Mouse (Mus musculus) B cell, adult 2 months (primary cell): ENCODE data around the gene Bcas2.
"Not testable (repeated sequence)": the region's sequence is repeated elsewhere in the genome, so short reads cannot be mapped to it uniquely, and the experiment has no call there.

Experiments
- DNase-seq, 2 experiments: peaks; one replicate each; pipeline ENCODE4 v3.0.0; 2022

Gene Bcas2

GRCm38 (mm10) chr3:103169771-103170170, 1.7 kb upstream of the Bcas2 start:
- peak; percentile 84 to 87 for DNase-seq

GRCm38 (mm10) chr3:103172615-103173014, 1.2 kb downstream of the Bcas2 start:
- no peak for DNase-seq

GRCm38 (mm10) chr3:103176740-103177139, 5.3 kb downstream of the Bcas2 start:
- DNase-seq, result no peak

- DNase-seq, result no peak
Measured at GRCm38 (mm10) chr3:103179527-103179926, 8.1 kb downstream of the Bcas2 start.

- DNase-seq, result no peak
Measured at GRCm38 (mm10) chr3:103181171-103181570, 9.7 kb downstream of the Bcas2 start.

- DNase-seq, result no peak
Measured at GRCm38 (mm10) chr3:103182821-103183220, 11.4 kb downstream of the Bcas2 start.

GRCm38 (mm10) chr3:103184467-103184866, 13.0 kb downstream of the Bcas2 start:
- DNase-seq, result peak; percentile 25 to 41

DNA sequence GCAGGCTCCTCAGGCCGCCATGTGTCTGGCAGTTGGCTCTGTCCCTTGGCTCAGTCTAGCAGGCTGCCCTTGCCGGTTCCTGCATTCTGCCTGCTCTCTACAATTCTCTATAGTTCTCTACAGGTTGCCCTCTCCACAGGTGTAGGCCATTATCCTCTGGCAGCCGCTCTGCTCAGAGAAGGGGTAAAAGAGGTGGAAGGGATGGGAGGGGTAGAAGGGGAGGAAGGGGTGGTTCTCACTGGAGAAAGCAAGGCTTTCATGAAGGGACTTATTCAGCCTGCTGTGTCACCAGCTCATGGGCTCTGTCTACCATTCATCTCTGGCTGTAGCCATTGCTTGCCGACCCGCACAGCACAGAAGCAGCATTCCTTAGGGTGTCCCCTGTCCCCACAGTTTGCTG, 17.0 kb downstream of the Bcas2 start:
- DNase-seq, result no peak

GRCm38 (mm10) chr3:103188856-103189255, 17.4 kb downstream of the Bcas2 start:
- no peak for DNase-seq

- DNase-seq, result no peak
Measured at GRCm38 (mm10) chr3:103192161-103192560, 20.7 kb downstream of the Bcas2 start.

DNA sequence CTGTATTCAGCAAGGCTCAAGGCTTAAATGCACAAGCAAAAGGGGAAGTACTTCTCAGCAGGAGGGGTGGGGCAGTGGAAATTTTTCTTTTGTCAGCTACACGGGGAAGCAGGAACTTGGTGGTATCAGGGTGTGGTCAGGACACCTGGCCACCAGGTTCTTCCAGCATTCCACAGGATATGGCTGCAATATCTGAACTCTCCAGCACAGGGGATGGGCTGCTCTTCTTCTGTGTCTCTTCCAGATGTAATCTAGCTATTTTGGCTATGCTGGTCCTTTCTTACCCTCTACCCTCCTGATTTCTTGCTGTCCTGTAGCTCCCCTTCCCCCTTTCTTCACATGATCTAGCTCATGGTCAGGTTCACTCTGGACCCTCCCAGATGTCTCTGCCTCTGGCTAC, 21.7 kb downstream of the Bcas2 start:
- no peak for DNase-seq

DNA sequence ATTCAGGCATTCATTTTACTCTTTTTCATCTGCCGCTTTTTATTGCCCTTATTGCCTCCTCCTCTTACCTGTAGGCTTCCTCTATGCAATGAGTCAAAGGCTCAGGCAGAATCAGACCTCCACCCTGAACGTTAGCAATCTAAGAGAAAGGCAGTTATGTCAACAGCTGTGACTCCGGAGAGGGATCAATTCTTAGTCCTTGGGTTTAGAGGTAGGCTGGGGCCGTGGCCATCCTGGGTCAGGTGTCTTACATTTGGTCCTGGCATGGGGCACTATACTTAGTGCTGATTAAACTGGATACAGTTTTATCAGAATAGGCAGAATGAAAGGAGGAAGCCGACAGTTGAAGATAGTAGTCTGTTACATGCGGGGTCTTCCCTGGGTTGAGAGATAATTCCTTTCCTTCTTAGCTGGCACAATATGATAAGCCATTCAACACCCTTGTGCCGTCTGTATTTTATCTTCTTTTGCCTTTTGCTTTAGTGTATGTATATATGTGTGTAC, 24.9 kb downstream of the Bcas2 start:
- no peak for DNase-seq

GRCm38 (mm10) chr3:103199386-103199785, 27.9 kb downstream of the Bcas2 start:
- no peak for DNase-seq

DNA sequence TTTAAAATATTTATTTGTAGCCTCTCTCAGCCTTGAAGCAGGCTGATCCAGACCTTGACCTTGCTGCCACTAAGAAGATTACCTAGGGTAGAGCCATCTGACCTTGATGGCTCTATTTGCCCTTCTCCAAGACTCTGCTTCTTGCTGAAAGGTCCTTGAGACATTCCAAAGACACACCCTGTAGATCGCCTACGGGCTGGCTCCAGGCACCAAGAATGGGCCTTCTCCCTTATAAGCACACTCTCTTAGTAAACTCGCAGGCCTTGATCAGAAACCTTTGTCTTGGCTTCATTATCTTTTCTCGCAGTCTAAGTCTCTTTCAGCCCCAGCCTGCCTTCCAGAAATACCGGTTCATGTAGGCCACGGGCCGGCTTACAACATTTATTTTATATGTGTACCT, 29.6 kb downstream of the Bcas2 start:
- not testable (repeated sequence) for DNase-seq

DNA sequence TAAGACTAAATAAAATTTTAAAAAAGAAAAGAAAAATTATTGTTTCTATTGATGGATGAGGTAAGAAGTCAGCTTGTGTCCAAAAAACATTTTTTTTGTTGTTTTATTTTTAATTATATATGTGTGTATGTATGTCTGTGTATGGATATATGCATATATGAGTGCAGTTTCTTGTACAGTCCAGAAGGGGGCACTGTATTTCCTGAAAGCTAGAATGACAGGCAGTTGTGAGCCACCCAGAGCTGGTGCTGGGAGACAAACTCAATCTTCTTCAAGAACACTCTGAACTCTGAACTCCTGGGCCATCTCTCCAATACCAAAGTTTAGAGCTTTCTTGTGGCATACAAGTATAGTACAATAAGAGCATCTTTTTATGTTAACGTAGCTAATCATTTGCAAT, 32.1 kb downstream of the Bcas2 start:
- DNase-seq, result no peak

DNA sequence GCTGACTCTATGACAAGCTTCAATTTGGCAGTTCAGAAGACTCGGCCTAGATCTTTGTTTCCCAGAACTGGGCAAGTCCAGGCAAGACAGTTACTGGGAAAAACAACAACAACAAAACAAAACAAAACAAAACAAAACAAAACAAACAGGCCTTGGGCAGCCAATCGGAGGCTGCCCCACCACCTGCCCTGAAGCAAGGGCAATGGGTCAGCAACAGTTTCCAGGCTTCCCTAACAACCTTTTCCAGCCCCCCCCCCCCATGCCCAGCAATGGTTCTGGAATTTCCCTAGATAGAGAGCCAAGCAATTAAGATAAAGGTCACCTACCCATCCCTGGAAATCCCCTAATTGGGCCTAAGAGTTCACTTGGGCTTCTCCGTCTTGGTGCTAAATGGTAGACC, 33.0 kb downstream of the Bcas2 start:
- DNase-seq, result no peak

DNA sequence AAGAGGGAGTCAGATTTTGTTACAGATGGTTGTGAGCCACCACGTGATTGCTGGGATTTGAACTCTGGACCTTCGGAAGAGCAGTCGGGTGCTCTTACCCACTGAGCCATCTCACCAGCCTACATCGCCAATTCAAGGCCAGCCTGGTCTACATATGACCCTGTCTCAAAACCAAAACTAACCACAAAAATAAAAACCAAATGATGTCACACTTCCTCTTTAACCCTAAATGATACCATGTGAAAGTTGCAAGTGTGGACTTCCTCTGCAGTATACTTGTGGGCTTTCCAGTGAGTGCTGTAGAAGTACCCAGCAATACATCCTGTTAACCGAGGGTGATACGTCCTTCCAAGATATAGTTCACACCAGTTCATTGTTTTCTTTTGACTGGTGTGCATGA, 34.9 kb downstream of the Bcas2 start:
- DNase-seq, result peak; percentile 65 to 73

GRCm38 (mm10) chr3:103207749-103208148, 36.3 kb downstream of the Bcas2 start:
- no peak for DNase-seq

DNA sequence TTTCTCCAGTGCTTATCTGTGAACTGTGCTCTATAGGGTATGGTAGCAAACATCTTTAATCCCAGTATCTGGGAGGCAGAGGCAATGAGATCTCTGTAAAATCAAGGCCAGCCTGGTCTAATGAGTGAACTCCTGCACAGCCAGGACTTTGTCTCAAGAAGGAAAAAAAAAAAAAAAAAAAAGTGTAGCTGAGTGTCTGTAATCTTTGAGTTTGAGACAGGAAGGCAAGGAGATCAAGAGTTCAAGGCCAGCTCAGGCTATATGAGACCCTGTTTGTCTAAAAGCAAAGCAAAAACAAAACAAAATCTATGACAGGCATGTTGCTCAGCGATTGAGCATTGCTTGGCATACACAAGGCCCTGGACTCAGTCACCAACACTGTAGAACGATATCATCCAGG, 36.8 kb downstream of the Bcas2 start:
- no peak for DNase-seq

- no peak for DNase-seq
Measured at GRCm38 (mm10) chr3:103211101-103211500, 39.6 kb downstream of the Bcas2 start.

- DNase-seq, result no peak
Measured at GRCm38 (mm10) chr3:103212142-103212541, 40.7 kb downstream of the Bcas2 start.

GRCm38 (mm10) chr3:103213537-103213936, 42.1 kb downstream of the Bcas2 start:
- DNase-seq, result no peak

DNA sequence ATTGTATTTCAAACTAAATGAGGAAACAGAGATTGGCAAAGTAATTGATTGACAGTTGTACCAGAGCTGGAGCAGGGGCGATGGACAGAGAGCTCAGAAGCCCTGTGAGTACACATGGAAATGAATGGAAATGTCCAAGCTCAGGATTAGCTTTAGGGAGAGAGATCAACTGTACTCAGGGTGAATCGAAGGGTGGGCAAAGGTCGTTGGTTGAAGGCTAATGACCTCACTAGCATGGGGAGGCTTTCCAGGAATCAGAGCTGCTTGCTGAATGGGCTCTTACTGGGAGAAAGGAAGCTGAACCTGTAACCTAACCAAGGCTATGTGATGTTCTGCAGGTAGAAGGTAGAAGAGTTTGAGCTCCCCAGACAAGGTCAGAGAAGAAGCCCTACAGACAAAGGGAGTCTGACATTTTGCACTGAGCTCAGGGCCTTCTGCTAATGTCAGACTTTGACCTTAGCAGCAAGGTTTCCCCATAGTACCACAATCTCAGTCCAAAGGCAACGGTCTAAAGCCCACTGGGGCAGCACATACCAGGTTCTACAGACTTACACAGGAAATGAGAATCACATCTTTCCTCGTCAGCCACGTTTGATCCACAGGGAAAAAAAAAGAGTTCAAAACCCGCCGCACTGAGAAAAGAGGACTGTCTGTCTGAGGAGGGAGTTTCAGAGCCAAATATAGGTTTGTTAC, 43.3 kb downstream of the Bcas2 start:
- DNase-seq, result no peak

DNA sequence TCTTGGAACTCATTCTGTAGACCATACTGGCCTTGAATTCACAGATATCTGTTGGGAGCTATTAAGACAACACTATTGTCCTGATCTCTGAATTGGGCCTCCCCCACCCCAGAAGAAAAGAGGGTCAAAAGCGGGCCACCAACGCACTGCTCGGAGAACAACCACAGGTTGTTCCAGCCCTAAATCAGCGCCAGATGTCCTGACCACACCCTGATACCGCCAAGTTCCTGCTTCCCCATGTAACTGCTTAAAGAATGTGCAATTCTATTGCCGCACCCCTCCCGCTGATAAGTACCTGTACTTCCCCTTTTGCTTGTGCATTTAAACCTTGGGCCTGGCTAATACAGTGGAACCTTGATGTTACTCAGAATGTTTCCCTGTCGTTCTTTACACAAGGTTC, 43.9 kb downstream of the Bcas2 start:
- not testable (repeated sequence) for DNase-seq

DNA sequence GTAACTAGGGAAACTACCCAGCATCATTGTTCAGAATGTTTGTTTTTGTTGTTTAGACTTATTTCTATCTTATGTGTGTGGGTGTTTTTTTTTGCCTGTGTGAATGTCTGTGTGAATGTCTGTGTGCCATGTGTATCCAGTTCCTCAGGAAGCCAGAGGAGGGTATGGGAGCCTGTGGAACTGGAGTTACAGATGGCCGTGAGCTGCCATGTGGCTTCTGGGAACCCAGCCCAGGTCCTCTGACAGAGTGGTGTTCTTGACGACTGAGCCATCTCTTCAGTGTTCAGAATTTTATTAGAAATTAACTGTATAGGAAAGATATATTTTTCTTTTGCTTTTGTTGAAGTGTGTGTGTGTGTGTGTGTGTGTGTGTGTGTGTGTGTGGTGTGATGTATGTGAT, 50.0 kb downstream of the Bcas2 start:
- no peak for DNase-seq
